Mouse (Mus musculus): Measurements from ENCODE around the gene Il17rb. TPM values are rescaled to one million over a fixed set of nuclear protein-coding genes. Genes with fewer than 3 reads are reported as not detected.

Il17rb gene
- polyA plus RNA-seq, 1 experiment from 2014 or later: 1.2 TPM

GRCm38 (mm10) chr14:30011886-30012560 lies 3.3 kb upstream of the Il17rb start:
- Histone ChIP-seq H3K27me3 (ENCODE audit: control insufficient read depth, insufficient read depth, low read length) (peaks cover 11% of the 10 kb centered on the region), H3K4me3 (ENCODE audit: low read depth, low read length) (no peak overlapping the region), H3K9me3 (ENCODE audit: control insufficient read depth, low read length) (no peaks in the 10 kb centered on the region), H3K9ac (ENCODE audit: low read length) (no peak overlapping the region), H3K4me1 (ENCODE audit: control insufficient read depth, insufficient read depth, low read length) (peaks cover 8% of the 10 kb centered on the region; the same call in 1 of the 2 replicates), H3K36me3 (ENCODE audit: control insufficient read depth, insufficient read depth, low read length) (no peaks in the 10 kb centered on the region; the same call in 1 of the 2 replicates), H3K27ac (replicated peaks; ENCODE audit: low read depth, low read length) (no peak overlapping the region), H3K4me2 (ENCODE audit: low read depth, severe bottlenecking) (no peak overlapping the region)
- no peak for ATAC-seq (ENCODE audit: insufficient number of reproducible peaks, low FRiP score, low TSS enrichment, low read depth)
- WGBS: 84% methylated on average over 10 of the region's 10 CpGs
- no peak for DNase-seq (ENCODE audit: low spot score)

GRCm38 (mm10) chr14:30009864-30010560 lies 1.3 kb upstream of the Il17rb start:
- H3K27me3 ChIP-seq (ENCODE audit: control insufficient read depth, insufficient read depth, low read length): peaks cover 11% of the 10 kb centered on the region
- no peaks in the 10 kb centered on the region; the same call in 1 of the 2 replicates for H3K36me3 ChIP-seq (ENCODE audit: control insufficient read depth, insufficient read depth, low read length)
- no peak overlapping the region for H3K9ac ChIP-seq (ENCODE audit: low read length)
- H3K4me2 ChIP-seq (ENCODE audit: low read depth, severe bottlenecking): no peak overlapping the region
- no peak overlapping the region for H3K4me3 ChIP-seq (ENCODE audit: low read depth, low read length)
- peaks cover 8% of the 10 kb centered on the region; the same call in 1 of the 2 replicates for H3K4me1 ChIP-seq (ENCODE audit: control insufficient read depth, insufficient read depth, low read length)
- H3K27ac ChIP-seq (replicated peaks; ENCODE audit: low read depth, low read length): no peak overlapping the region
- no peaks in the 10 kb centered on the region for H3K9me3 ChIP-seq (ENCODE audit: control insufficient read depth, low read length)
- DNase-seq (ENCODE audit: low spot score) (no peak), ATAC-seq (ENCODE audit: insufficient number of reproducible peaks, low FRiP score, low TSS enrichment, low read depth) (no peak)
- 85% methylated on average over 10 of the region's 10 CpGs for WGBS

- no peak for ATAC-seq (ENCODE audit: insufficient number of reproducible peaks, low FRiP score, low TSS enrichment, low read depth)
- no peak overlapping the region for H3K9ac ChIP-seq (ENCODE audit: low read length)
- H3K4me3 ChIP-seq (ENCODE audit: low read depth, low read length): no peak overlapping the region
- no peaks in the 10 kb centered on the region for H3K4me1 ChIP-seq (ENCODE audit: control insufficient read depth, insufficient read depth, low read length)
- H3K9me3 ChIP-seq (ENCODE audit: control insufficient read depth, low read length): no peaks in the 10 kb centered on the region
- DNase-seq (ENCODE audit: low spot score): no peak
- no peaks in the 10 kb centered on the region for H3K27me3 ChIP-seq (ENCODE audit: control insufficient read depth, insufficient read depth, low read length)
- H3K4me2 ChIP-seq (ENCODE audit: low read depth, severe bottlenecking): no peak overlapping the region
- H3K27ac ChIP-seq (replicated peaks; ENCODE audit: low read depth, low read length): no peak overlapping the region
- 84% methylated on average over 3 of the region's 3 CpGs for WGBS
- peaks cover 4% of the 10 kb centered on the region; the same call in 1 of the 2 replicates for H3K36me3 ChIP-seq (ENCODE audit: control insufficient read depth, insufficient read depth, low read length)
Measured at GRCm38 (mm10) chr14:29999475-29999811, 9.3 kb downstream of the Il17rb start.

DNA sequence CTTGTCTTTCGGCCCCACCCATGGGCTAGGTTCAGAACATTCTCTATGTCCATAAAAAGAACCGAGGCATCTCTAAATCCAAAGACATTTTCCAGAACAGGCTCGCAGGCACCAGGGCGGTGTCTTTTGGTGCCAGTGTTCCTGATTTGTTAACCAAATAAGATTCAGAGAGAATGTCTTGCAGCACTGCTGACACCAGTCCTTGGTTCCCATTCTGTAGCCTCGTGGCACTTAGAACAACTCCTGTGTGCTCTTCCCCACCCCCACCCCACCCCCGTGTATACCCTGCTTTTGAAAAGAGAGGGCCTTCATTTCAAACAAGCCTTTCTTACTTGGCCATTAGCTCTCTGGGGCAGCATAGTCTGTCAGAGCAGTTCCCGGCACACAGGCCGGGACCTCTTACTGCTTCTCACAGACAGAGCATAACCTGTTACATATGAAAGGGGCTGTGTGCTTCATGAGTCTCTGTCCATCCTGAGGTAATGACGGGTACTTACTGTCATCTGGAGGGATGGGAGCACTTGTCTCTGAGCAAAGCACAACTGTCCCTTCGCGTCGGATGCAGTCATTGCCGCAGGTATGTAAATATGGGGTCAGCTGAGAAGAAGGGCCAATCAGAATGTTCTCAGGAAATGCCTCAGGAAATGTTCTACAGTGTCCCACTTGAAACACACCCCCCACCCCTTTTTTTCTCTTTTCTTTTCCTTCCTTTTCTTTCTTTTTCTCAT lies 9.8 kb downstream of the Il17rb start:
- 86% methylated on average over 13 of the region's 13 CpGs for WGBS
- no peak overlapping the region for H3K9ac ChIP-seq (ENCODE audit: low read length)
- no peak overlapping the region for H3K4me2 ChIP-seq (ENCODE audit: low read depth, severe bottlenecking)
- no peaks in the 10 kb centered on the region for H3K9me3 ChIP-seq (ENCODE audit: control insufficient read depth, low read length)
- ATAC-seq (ENCODE audit: insufficient number of reproducible peaks, low FRiP score, low TSS enrichment, low read depth) (no peak), DNase-seq (ENCODE audit: low spot score) (no peak)
- peaks cover 4% of the 10 kb centered on the region; the same call in 1 of the 2 replicates for H3K36me3 ChIP-seq (ENCODE audit: control insufficient read depth, insufficient read depth, low read length)
- no peak overlapping the region for H3K4me3 ChIP-seq (ENCODE audit: low read depth, low read length)
- H3K27me3 ChIP-seq (ENCODE audit: control insufficient read depth, insufficient read depth, low read length): no peaks in the 10 kb centered on the region
- H3K4me1 ChIP-seq (ENCODE audit: control insufficient read depth, insufficient read depth, low read length): no peaks in the 10 kb centered on the region
- no peak overlapping the region for H3K27ac ChIP-seq (replicated peaks; ENCODE audit: low read depth, low read length)

DNA sequence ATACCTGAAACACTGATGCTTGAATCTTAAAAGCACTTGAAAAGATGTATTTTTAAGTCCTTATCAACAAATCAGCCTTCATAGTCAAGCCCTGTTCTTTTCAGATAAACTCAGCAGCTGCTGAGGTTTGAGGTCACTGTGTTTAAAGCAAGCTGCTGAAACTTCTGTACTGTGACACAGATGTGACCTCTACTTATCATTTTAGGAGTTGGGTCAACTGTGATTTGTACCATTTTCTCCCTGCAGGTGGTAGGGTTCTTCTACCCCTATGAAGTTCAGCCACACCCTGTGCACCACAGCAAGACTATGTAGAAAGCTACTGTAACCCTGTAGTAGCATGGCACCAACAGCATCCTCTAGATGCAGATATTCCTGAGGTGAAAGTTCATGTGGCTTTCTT lies 11.4 kb downstream of the Il17rb start:
- Histone ChIP-seq H3K9ac (ENCODE audit: low read length) (no peak overlapping the region), H3K9me3 (ENCODE audit: control insufficient read depth, low read length) (no peaks in the 10 kb centered on the region), H3K4me1 (ENCODE audit: control insufficient read depth, insufficient read depth, low read length) (no peaks in the 10 kb centered on the region), H3K4me2 (ENCODE audit: low read depth, severe bottlenecking) (no peak overlapping the region), H3K27ac (replicated peaks; ENCODE audit: low read depth, low read length) (no peak overlapping the region), H3K27me3 (ENCODE audit: control insufficient read depth, insufficient read depth, low read length) (no peaks in the 10 kb centered on the region), H3K36me3 (ENCODE audit: control insufficient read depth, insufficient read depth, low read length) (peaks cover 11% of the 10 kb centered on the region), H3K4me3 (ENCODE audit: low read depth, low read length) (no peak overlapping the region)
- no peak for DNase-seq (ENCODE audit: low spot score)
- ATAC-seq (ENCODE audit: insufficient number of reproducible peaks, low FRiP score, low TSS enrichment, low read depth): no peak

GRCm38 (mm10) chr14:29996000-29996751 lies 12.5 kb downstream of the Il17rb start:
- Histone ChIP-seq H3K4me2 (ENCODE audit: low read depth, severe bottlenecking) (no peak overlapping the region), H3K36me3 (ENCODE audit: control insufficient read depth, insufficient read depth, low read length) (peaks cover 17% of the 10 kb centered on the region), H3K4me1 (ENCODE audit: control insufficient read depth, insufficient read depth, low read length) (no peaks in the 10 kb centered on the region), H3K9me3 (ENCODE audit: control insufficient read depth, low read length) (no peaks in the 10 kb centered on the region), H3K27me3 (ENCODE audit: control insufficient read depth, insufficient read depth, low read length) (no peaks in the 10 kb centered on the region), H3K27ac (replicated peaks; ENCODE audit: low read depth, low read length) (no peak overlapping the region), H3K4me3 (ENCODE audit: low read depth, low read length) (no peak overlapping the region), H3K9ac (ENCODE audit: low read length) (no peak overlapping the region)
- no peak for ATAC-seq (ENCODE audit: insufficient number of reproducible peaks, low FRiP score, low TSS enrichment, low read depth)
- WGBS: 92% methylated on average over 11 of the region's 11 CpGs
- no peak for DNase-seq (ENCODE audit: low spot score)

- Histone ChIP-seq H3K9ac (ENCODE audit: low read length) (no peak overlapping the region), H3K4me3 (ENCODE audit: low read depth, low read length) (no peak overlapping the region), H3K27me3 (ENCODE audit: control insufficient read depth, insufficient read depth, low read length) (no peaks in the 10 kb centered on the region), H3K36me3 (ENCODE audit: control insufficient read depth, insufficient read depth, low read length) (peaks cover 19% of the 10 kb centered on the region), H3K4me1 (ENCODE audit: control insufficient read depth, insufficient read depth, low read length) (no peaks in the 10 kb centered on the region), H3K9me3 (ENCODE audit: control insufficient read depth, low read length) (no peaks in the 10 kb centered on the region), H3K27ac (replicated peaks; ENCODE audit: low read depth, low read length) (no peak overlapping the region), H3K4me2 (ENCODE audit: low read depth, severe bottlenecking) (no peak overlapping the region)
- 26% methylated on average over 4 of the region's 4 CpGs for WGBS
- ATAC-seq (ENCODE audit: insufficient number of reproducible peaks, low FRiP score, low TSS enrichment, low read depth) (no peak; the same call in 1 of the 2 replicates), DNase-seq (ENCODE audit: low spot score) (peak; percentile 74)
Measured at GRCm38 (mm10) chr14:29994976-29995375, 13.7 kb downstream of the Il17rb start.

- 93% methylated on average over 4 of the region's 4 CpGs for WGBS
- DNase-seq (ENCODE audit: low spot score): no peak
- Histone ChIP-seq H3K9me3 (ENCODE audit: control insufficient read depth, low read length) (no peaks in the 10 kb centered on the region), H3K36me3 (ENCODE audit: control insufficient read depth, insufficient read depth, low read length) (peaks cover 56% of the 10 kb centered on the region), H3K27me3 (ENCODE audit: control insufficient read depth, insufficient read depth, low read length) (no peaks in the 10 kb centered on the region), H3K4me2 (ENCODE audit: low read depth, severe bottlenecking) (no peak overlapping the region; the same call in 1 of the 2 replicates), H3K9ac (ENCODE audit: low read length) (no peak overlapping the region), H3K4me1 (ENCODE audit: control insufficient read depth, insufficient read depth, low read length) (no peaks in the 10 kb centered on the region), H3K27ac (replicated peaks; ENCODE audit: low read depth, low read length) (no peak overlapping the region), H3K4me3 (ENCODE audit: low read depth, low read length) (no peak overlapping the region)
- ATAC-seq (ENCODE audit: insufficient number of reproducible peaks, low FRiP score, low TSS enrichment, low read depth): no peak
Measured at GRCm38 (mm10) chr14:29988337-29988736, 20.4 kb downstream of the Il17rb start.

Measured in limb, embryonic 11.5 days (tissue).